Comparison of ENCODE assay signal across 10 mouse cellular contexts in the genomic region with DNA sequence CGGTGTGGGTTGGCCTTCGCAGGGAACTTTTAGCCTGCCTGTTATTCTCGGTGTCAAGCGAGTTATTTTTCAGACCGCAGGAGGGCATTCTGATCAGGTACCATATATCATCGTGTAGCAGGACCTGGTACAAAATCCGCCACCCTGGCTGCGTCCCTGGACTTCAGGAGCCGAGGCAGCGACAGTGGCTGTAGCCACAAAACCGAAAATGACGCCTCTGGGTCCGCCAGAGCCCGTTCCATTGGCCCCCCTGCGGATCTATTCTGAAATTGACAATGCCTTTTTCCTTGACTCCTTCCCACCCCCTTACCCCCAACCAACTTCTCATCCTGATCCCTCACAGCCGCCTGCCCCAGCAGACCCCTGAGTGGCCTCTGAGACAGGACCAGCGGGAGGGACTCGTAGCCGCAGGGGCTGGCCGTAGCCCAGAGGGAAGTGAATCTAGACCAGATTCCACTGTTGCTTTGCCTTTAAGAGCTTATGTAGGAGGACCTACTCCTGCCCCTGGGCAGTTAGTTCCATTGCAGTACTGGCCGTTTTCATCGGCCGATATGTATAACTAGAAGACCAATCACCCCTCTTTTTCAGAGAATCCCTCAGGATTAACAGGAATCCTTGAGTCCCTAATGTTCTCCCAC. TPM values are rescaled to one million over a fixed set of nuclear protein-coding genes. Genes with fewer than 3 reads are reported as not detected.
DNase-seq lines count a peak whose midpoint lies in the region; ATAC-seq lines count a peak whose summit lies in the region.
"Had no signal": no experiment of that assay in that cellular context is flagged by ENCODE, and none has a peak within 500 bp of the region (broad histone marks: within the 10 kb centered on the region; RNA-seq: fewer than 3 reads in every experiment).

No protein-coding gene starts in this region.

- WGBS in heart, embryonic 13.5 days: 64% methylated on average over 23 of the region's 23 CpGs
- WGBS in intestine, embryonic 16.5 days: 57% methylated on average over 23 of the region's 23 CpGs

- H3K9ac ChIP-seq in heart, embryonic 13.5 days: peak overlapping the region; percentile 62
- peak overlapping the region; percentile 51 for H3K9ac ChIP-seq in intestine, embryonic 16.5 days (ENCODE audit: low read depth, low read length)

- DNase-seq in heart, postnatal 10 days: no peak
- peak; percentile 60 for DNase-seq in embryo, embryonic 9.5 days (ENCODE audit: extremely low spot score)
- DNase-seq in neural tube, embryonic 10.5 days (ENCODE audit: extremely low spot score, low spot score): peak; percentile 58
- no peak for DNase-seq in adrenal gland, adult (ENCODE audit: inconsistent age in 2 of 2, low spot score in 1 of 2)
- DNase-seq in cerebellum, adult 11 months: no peak
- DNase-seq: cerebellum, adult 9-10 months had no signal

- peaks cover 17% of the 10 kb centered on the region for H3K9me3 ChIP-seq in heart, embryonic 13.5 days
- no peaks in the 10 kb centered on the region for H3K9me3 ChIP-seq in intestine, embryonic 16.5 days (ENCODE audit: control insufficient read depth, low read length)

- peak overlapping the region; percentile 65 for H3K4me2 ChIP-seq in heart, embryonic 13.5 days
- H3K4me2 ChIP-seq in intestine, embryonic 16.5 days (ENCODE audit: low read depth, low read length): peak overlapping the region; percentile 46

- intact Hi-C loops in heart, postnatal 10 days (cut with DNase I): no loop called here

- no peak for ATAC-seq in heart, embryonic 13.5 days (ENCODE audit: extremely low read depth, insufficient number of reproducible peaks, low FRiP score, low TSS enrichment)
- ATAC-seq in intestine, embryonic 16.5 days: no peak
- no peak for ATAC-seq in activated CD4-positive, CD25-positive, alpha-beta regulatory T cell, adult 4 months

- peak overlapping the region; percentile 53; the same call in 1 of the 2 replicates for H3K27ac ChIP-seq in heart, embryonic 13.5 days (replicated peaks)
- no peak overlapping the region for H3K27ac ChIP-seq in intestine, embryonic 16.5 days (ENCODE audit: low read length)

- no peaks in the 10 kb centered on the region for H3K27me3 ChIP-seq in heart, embryonic 13.5 days (replicated peaks)
- no peaks in the 10 kb centered on the region for H3K27me3 ChIP-seq in intestine, embryonic 16.5 days (replicated peaks; ENCODE audit: control insufficient read depth, insufficient read depth, low read length)
- H3K27me3 ChIP-seq: CH12.LX had no signal

- H3K36me3 ChIP-seq in heart, embryonic 13.5 days: no peaks in the 10 kb centered on the region
- H3K36me3 ChIP-seq in intestine, embryonic 16.5 days (ENCODE audit: control insufficient read depth, insufficient read depth, low read length): no peaks in the 10 kb centered on the region

- H3K4me1 ChIP-seq in heart, embryonic 13.5 days: no peaks in the 10 kb centered on the region
- no peaks in the 10 kb centered on the region for H3K4me1 ChIP-seq in intestine, embryonic 16.5 days (ENCODE audit: control insufficient read depth, insufficient read depth, low read length)

- H3K4me3 ChIP-seq in heart, embryonic 13.5 days: peak overlapping the region; percentile 46
- peak overlapping the region; percentile 32 for H3K4me3 ChIP-seq in intestine, embryonic 16.5 days (ENCODE audit: low read length)

RNA-seq across cellular contexts. Expression of gene Brd3, which starts 11.0 kb away (rescaled TPM):
- polyA plus RNA-seq in heart, embryonic 13.5 days (2015; fragmentation: Nextera tagmentation; extraction: Ambion mirVana): 68.7 and 72.2 TPM in 2 replicates
- total RNA-seq in heart, postnatal 10 days (2021): 10 to 100 TPM; 42.6 to 53.0 TPM
- polyA plus RNA-seq in intestine, embryonic 16.5 days (2015; fragmentation: Nextera tagmentation; extraction: Ambion mirVana): 82.5 and 85.9 TPM in 2 replicates
- polyA plus RNA-seq in activated CD4-positive, CD25-positive, alpha-beta regulatory T cell, adult 4 months (2017; shearing (Covaris generic)): 10 to 100 TPM; 27.7 to 43.4 TPM

RNA-seq across cellular contexts. Expression of gene Wdr5, which starts 18.4 kb away (rescaled TPM):
- polyA plus RNA-seq in heart, embryonic 13.5 days (2015; fragmentation: Nextera tagmentation; extraction: Ambion mirVana): 29.3 and 30.3 TPM in 2 replicates
- 10 to 100 TPM; 25.4 to 28.5 TPM for total RNA-seq in heart, postnatal 10 days (2021)
- polyA plus RNA-seq in intestine, embryonic 16.5 days (2015; fragmentation: Nextera tagmentation; extraction: Ambion mirVana): 40.0 and 44.8 TPM in 2 replicates
- 10 to 100 TPM in 1 of 2 experiments, 1 to 10 TPM in 1; 9.2 to 14.3 TPM for polyA plus RNA-seq in activated CD4-positive, CD25-positive, alpha-beta regulatory T cell, adult 4 months (2017; shearing (Covaris generic))

RNA-seq across cellular contexts. Expression of gene Brd3os, which starts 54.4 kb away (rescaled TPM):
- 3.7 and 3.8 TPM in 2 replicates for polyA plus RNA-seq in heart, embryonic 13.5 days (2015; fragmentation: Nextera tagmentation; extraction: Ambion mirVana)
- total RNA-seq in heart, postnatal 10 days (2021): 1 to 10 TPM; 1.1 to 2.1 TPM
- 4.6 and 5.5 TPM in 2 replicates for polyA plus RNA-seq in intestine, embryonic 16.5 days (2015; fragmentation: Nextera tagmentation; extraction: Ambion mirVana)
- polyA plus RNA-seq in activated CD4-positive, CD25-positive, alpha-beta regulatory T cell, adult 4 months (2017; shearing (Covaris generic)): under 1 TPM in 1 of 2 experiments, not detected in 1; 0.33 TPM

Comparison
In these comparisons a context has a peak if more than half of its experiments do, and no peak if none do; other contexts are left out.
1. DNase-seq: peak in embryo, embryonic 9.5 days (single experiment) and neural tube, embryonic 10.5 days (single experiment); none in heart, postnatal 10 days (0 of 2), adrenal gland, adult (0 of 2) and cerebellum, adult 11 months (single experiment).